Mouse (Mus musculus): ENCODE measurements around the gene Snx22.

DNA sequence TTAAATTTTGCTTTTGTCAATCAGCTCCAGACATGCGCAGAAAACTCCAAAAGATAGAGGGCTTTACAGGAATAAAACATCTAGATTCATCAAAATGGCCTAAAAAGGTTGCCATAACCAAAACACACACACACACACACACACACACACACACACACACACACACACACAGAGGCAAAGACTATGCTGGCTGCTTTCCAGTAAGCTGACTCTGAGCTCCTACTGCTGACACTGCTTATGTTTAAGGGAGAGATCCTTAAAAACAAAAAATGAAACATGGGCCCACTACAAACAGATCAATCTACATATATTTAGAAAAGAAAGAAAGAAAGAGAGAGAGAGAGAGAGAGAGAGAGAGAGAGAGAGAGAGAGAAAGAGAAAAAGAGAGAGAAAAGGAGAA is 16.8 kb downstream of the Snx22 start:
- TF ChIP-seq GATA1 (IDR thresholded peaks at IDR 0.05; ENCODE audit: low read length) (no peak), TAL1 (IDR thresholded peaks at IDR 0.05; ENCODE audit: low read length) (no peak)

Measured in erythroblast, embryonic 14.5 days (primary cell).